In the genomic region with DNA sequence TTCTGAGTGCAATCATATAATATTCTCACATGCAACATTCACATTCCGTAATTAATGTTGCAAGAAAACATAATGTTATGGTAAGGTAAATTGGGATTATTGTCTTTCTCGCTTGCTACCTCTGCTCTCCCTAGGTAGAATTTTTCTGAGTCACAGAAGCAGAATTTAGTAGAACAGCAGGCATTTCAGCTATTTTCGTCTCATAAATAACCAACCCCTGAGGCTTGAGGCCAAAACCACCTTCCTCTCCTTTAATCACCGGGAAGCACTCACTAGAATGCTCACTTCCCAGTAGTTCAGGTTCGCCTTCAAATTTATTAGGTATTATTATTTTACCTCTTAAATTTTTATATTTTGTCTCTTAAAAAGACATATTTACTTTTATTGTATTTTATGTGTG, we compare ENCODE assay signal across 21 mouse cellular contexts. TPM values are rescaled to one million over a fixed set of nuclear protein-coding genes. Genes with fewer than 3 reads are reported as not detected.
"Had no signal": no experiment of that assay in that cellular context is flagged by ENCODE, and none has a peak within 500 bp of the region (broad histone marks: within the 10 kb centered on the region; RNA-seq: fewer than 3 reads in every experiment).

No protein-coding gene starts in this region.

- H3K27me3 ChIP-seq: limb, embryonic 12.5 days; limb, embryonic 15.5 days; midbrain, embryonic 12.5 days; midbrain, embryonic 15.5 days; neural tube, embryonic 12.5 days; neural tube, embryonic 15.5 days had no signal

- H3K4me3 ChIP-seq: layer of hippocampus, adult 2 months; limb, embryonic 12.5 days; limb, embryonic 15.5 days; midbrain, embryonic 12.5 days; midbrain, embryonic 15.5 days; neural tube, embryonic 12.5 days; neural tube, embryonic 15.5 days had no signal

- DNase-seq: kidney, postnatal 25 days; layer of hippocampus, adult 9-11 months; liver, postnatal 0 days; lung, embryonic 14.5 days; right cerebral cortex, adult 18-20 months; right cerebral cortex, postnatal 14 days; right cerebral cortex, postnatal 4 days; thymus, adult 2 months; thymus, postnatal 25 days had no signal

- H3K27ac ChIP-seq: kidney, postnatal 0 days; layer of hippocampus, adult 2 months; limb, embryonic 15.5 days; liver, embryonic 14.5 days; macrophage; midbrain, embryonic 12.5 days; midbrain, embryonic 15.5 days; neural tube, embryonic 12.5 days; neural tube, embryonic 15.5 days; stomach, postnatal 0 days had no signal

RNA-seq across cellular contexts. Expression of gene Bmp5, which starts 10.8 kb away (rescaled TPM):
- total RNA-seq: megakaryocyte, adult 5-6 weeks had no signal
- polyA plus RNA-seq: macrophage had no signal
